Mouse (Mus musculus) kidney, embryonic 16.5 days (tissue): ENCODE measurements around the gene Cdk11b. TPM values are rescaled to one million over a fixed set of nuclear protein-coding genes. Genes with fewer than 3 reads are reported as not detected.
"Not testable (repeated sequence)": the region's sequence is repeated elsewhere in the genome, so short reads cannot be mapped to it uniquely, and the experiment has no call there.

Experiments used
- ATAC-seq: fragments of 200-750 bp; cut with Nextera tagmentation; 2 replicates; pipeline ENCODE4 v1.8.0; 2017; ENCODE audit warnings: moderate TSS enrichment; ENCODE audit not compliant: low FRiP score, low TSS enrichment
- H3K27ac ChIP-seq: fragments of 300-500 bp; sonication (generic); 2 replicates; pipeline ENCODE4 v1.5.1; 2014; ENCODE audit warnings: low read length
- H3K27me3 ChIP-seq: fragments of 300-500 bp; sonication (generic); 2 replicates; pipeline ENCODE4 v1.6.1; 2014; ENCODE audit warnings: low read length, control low read depth, mixed read lengths; ENCODE audit not compliant: insufficient read depth
- H3K36me3 ChIP-seq: fragments of 300-500 bp; sonication (generic); 2 replicates; pipeline ENCODE4 v1.6.1; 2014; ENCODE audit warnings: low read length, control low read depth, mixed read lengths; ENCODE audit not compliant: insufficient read depth
- H3K4me1 ChIP-seq: fragments of 300-500 bp; sonication (generic); 2 replicates; pipeline ENCODE4 v1.6.1; 2014; ENCODE audit warnings: low read length, control low read depth, mixed read lengths; ENCODE audit not compliant: insufficient read depth
- H3K4me2 ChIP-seq: fragments of 300-500 bp; sonication (generic); replicated peaks from 2 replicates; pipeline ENCODE4 v1.6.1; 2014; ENCODE audit warnings: low read depth, low read length
- H3K4me3 ChIP-seq: fragments of 300-500 bp; sonication (generic); 2 replicates; pipeline ENCODE4 v1.5.1; 2014; ENCODE audit warnings: mild to moderate bottlenecking, low read length
- H3K9ac ChIP-seq: fragments of 300-500 bp; sonication (generic); replicated peaks from 2 replicates; pipeline ENCODE4 v1.6.1; 2014; ENCODE audit warnings: low read length
- H3K9me3 ChIP-seq: fragments of 300-500 bp; sonication (generic); 2 replicates; pipeline ENCODE4 v1.6.1; 2016; ENCODE audit warnings: low read length, control low read depth
- WGBS: fragments of 180-500 bp; shearing (Covaris S2); extraction: QIAGEN DNeasy Blood & Tissue Kit; methylation state at CpG from one replicate; pipeline ENCODE4 v1.1.7; 2014; 5-methylcytosine and 5-hydroxymethylcytosine counted together
- polyA plus RNA-seq: library from polyadenylated mRNA; unstranded; fragments of >200 nt; fragmentation: Nextera tagmentation; extraction: Ambion mirVana; gene quantifications from 2 replicates; pipeline ENCODE4 v1.2.1, GENCODE M21; 2015

Gene Cdk11b
- polyA plus RNA-seq, 1 experiment from 2014 or later: 56.6 TPM

GRCm38 (mm10) chr4:155687764-155688163 lies 63.1 kb downstream of the Cdk11b start:
- 73% methylated on average over 4 of the region's 4 CpGs for WGBS
- H3K27ac ChIP-seq, H3K27me3 ChIP-seq: not testable (repeated sequence)

GRCm38 (mm10) chr4:155690571-155691375 lies 66.1 kb downstream of the Cdk11b start:
- ATAC-seq: no peak
- Histone ChIP-seq H3K4me3 (no peak overlapping the region), H3K4me1 (peaks cover 9% of the 10 kb centered on the region)

More at GRCm38 (mm10) chr4:155687764-155688163, 63.1 kb downstream of the Cdk11b start:
- not testable (repeated sequence) for H3K36me3 ChIP-seq, ATAC-seq, H3K9me3 ChIP-seq, H3K4me1 ChIP-seq, H3K4me3 ChIP-seq, H3K4me2 ChIP-seq, H3K9ac ChIP-seq

GRCm38 (mm10) chr4:155692421-155692820 lies 67.8 kb downstream of the Cdk11b start:
- H3K27me3 ChIP-seq: 0 out of 2 replicates have a peak, but pooled peaks cover 2% of the 10 kb centered on the region
- no peak overlapping the region for H3K4me3 ChIP-seq
- ATAC-seq: no peak
- no peaks in the 10 kb centered on the region for H3K36me3 ChIP-seq
- H3K27ac ChIP-seq: no peak overlapping the region
- WGBS: 95% methylated on average over 3 of the region's 3 CpGs
- peaks cover 11% of the 10 kb centered on the region for H3K4me1 ChIP-seq
- no peak overlapping the region for H3K4me2 ChIP-seq
- no peaks in the 10 kb centered on the region for H3K9me3 ChIP-seq
- H3K9ac ChIP-seq: no peak overlapping the region

More at GRCm38 (mm10) chr4:155690571-155691375, 66.1 kb downstream of the Cdk11b start:
- H3K36me3 ChIP-seq: no peaks in the 10 kb centered on the region
- WGBS: 77% methylated on average over 12 of the region's 12 CpGs
- H3K9ac ChIP-seq: no peak overlapping the region
- no peak overlapping the region for H3K4me2 ChIP-seq
- H3K27me3 ChIP-seq: 0 out of 2 replicates have a peak, but pooled peaks cover 2% of the 10 kb centered on the region
- no peak overlapping the region for H3K27ac ChIP-seq
- no peaks in the 10 kb centered on the region for H3K9me3 ChIP-seq

GRCm38 (mm10) chr4:155694111-155694481 lies 69.4 kb downstream of the Cdk11b start, which contains the start of gene Fndc10:
Fndc10 (plus strand) TSS chr4:155694342.
- Histone ChIP-seq H3K9ac (peak within 1 kb of the TSS; percentile 82), H3K4me2 (peak within 1 kb of the TSS; percentile 97), H3K4me3 (peak within 1 kb of the TSS; percentile 71), H3K9me3 (no peaks in the 10 kb centered on the region), H3K27ac (no peak within 1 kb of the TSS), H3K4me1 (peaks cover 11% of the 10 kb centered on the region), H3K36me3 (no peaks in the 10 kb centered on the region), H3K27me3 (0 out of 2 replicates have a peak, but pooled peaks cover 2% of the 10 kb centered on the region)
- WGBS: 1% methylated on average over 33 of the region's 47 CpGs
- ATAC-seq: peak; percentile 85

GRCm38 (mm10) chr4:155694482-155695401 lies 70.1 kb downstream of the Cdk11b start:
- Histone ChIP-seq H3K4me2 (peak overlapping the region; percentile 97), H3K4me1 (peaks cover 11% of the 10 kb centered on the region), H3K36me3 (no peaks in the 10 kb centered on the region), H3K27me3 (0 out of 2 replicates have a peak, but pooled peaks cover 2% of the 10 kb centered on the region), H3K9ac (peak overlapping the region; percentile 82), H3K27ac (no peak overlapping the region), H3K9me3 (no peaks in the 10 kb centered on the region), H3K4me3 (peak overlapping the region; percentile 71)
- peak; percentile 67 for ATAC-seq
- WGBS: 1% methylated on average over 79 of the region's 92 CpGs

GRCm38 (mm10) chr4:155695531-155696062 lies 70.9 kb downstream of the Cdk11b start:
- Histone ChIP-seq H3K4me3 (peak overlapping the region; percentile 71; the same call in 1 of the 2 replicates), H3K27ac (no peak overlapping the region), H3K4me1 (peaks cover 11% of the 10 kb centered on the region), H3K27me3 (0 out of 2 replicates have a peak, but pooled peaks cover 2% of the 10 kb centered on the region), H3K4me2 (peak overlapping the region; percentile 97), H3K9me3 (no peaks in the 10 kb centered on the region), H3K9ac (peak overlapping the region; percentile 82; the same call in 1 of the 2 replicates), H3K36me3 (no peaks in the 10 kb centered on the region)
- no peak for ATAC-seq
- WGBS: 73% methylated on average over 4 of the region's 4 CpGs

- Histone ChIP-seq H3K4me2 (no peak overlapping the region), H3K36me3 (no peaks in the 10 kb centered on the region), H3K9ac (no peak overlapping the region), H3K9me3 (no peaks in the 10 kb centered on the region), H3K27me3 (0 out of 2 replicates have a peak, but pooled peaks cover 2% of the 10 kb centered on the region), H3K4me1 (peaks cover 11% of the 10 kb centered on the region), H3K4me3 (no peak overlapping the region), H3K27ac (no peak overlapping the region)
- WGBS: 73% methylated on average over 16 of the region's 16 CpGs
- no peak for ATAC-seq
Observed at GRCm38 (mm10) chr4:155696261-155697255, 71.9 kb downstream of the Cdk11b start.
